Mouse (Mus musculus) E14TG2a.4 (cell line): ENCODE results near the gene Nf2.

ENCODE experiments used
- CTCF ChIP-seq: conservative IDR thresholded peaks from 2 replicates; pipeline ENCODE4 v1.5.1; 2014; ENCODE audit warnings: low read length
- POU5F1 ChIP-seq: IDR thresholded peaks from 2 replicates; pipeline ENCODE4 v1.6.1; 2014; ENCODE audit warnings: low read length, borderline replicate concordance

DNA sequence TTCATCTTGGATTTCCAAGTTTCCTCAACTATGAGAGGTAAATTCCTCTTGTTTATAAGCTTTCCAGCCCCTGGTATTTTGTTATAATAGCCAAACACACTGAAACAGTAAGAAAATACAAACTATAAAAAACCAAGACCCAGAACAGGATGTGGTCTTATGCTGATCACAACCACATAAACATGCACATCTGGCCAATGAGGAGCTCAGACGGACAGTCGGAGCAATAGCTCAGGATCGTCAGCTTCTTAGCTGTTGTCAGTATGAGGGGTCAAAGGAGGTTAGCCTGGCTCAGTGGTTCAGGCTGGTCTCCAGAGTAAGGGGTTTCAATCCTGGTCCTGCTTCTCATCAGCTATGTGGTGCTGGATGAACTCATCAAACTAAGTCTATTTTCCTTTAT is 66.2 kb downstream of the Nf2 start:
- no peak for TF ChIP-seq POU5F1
- no peak for TF ChIP-seq CTCF
